Mouse (Mus musculus) heart, embryonic 12.5 days (tissue): ENCODE measurements at regions not wholly inside any gene's neighbourhood (a gene's known extent, or its start where the extent isn't known, plus 50 kb on each side); places are given as distances from the start of the nearest gene placed in this dataset.

Experiments used
- ATAC-seq: fragments of 200-750 bp; cut with Nextera tagmentation; 2 replicates; pipeline ENCODE4 v1.8.0; 2017; ENCODE audit warnings: moderate TSS enrichment, moderate library complexity; ENCODE audit not compliant: insufficient number of reproducible peaks, low FRiP score
- H3K27ac ChIP-seq: fragments of 300-500 bp; sonication (generic); 2 replicates; pipeline ENCODE4 v1.5.1; 2016; ENCODE audit warnings: mild to moderate bottlenecking, moderate library complexity; ENCODE audit not compliant: poor library complexity, severe bottlenecking
- H3K27me3 ChIP-seq: fragments of 300-500 bp; sonication (generic); replicated peaks from 2 replicates; pipeline ENCODE4 v1.6.1; 2016; ENCODE audit warnings: mild to moderate bottlenecking, moderate library complexity
- H3K36me3 ChIP-seq: fragments of 300-500 bp; sonication (generic); 2 replicates; pipeline ENCODE4 v1.6.1; 2016; ENCODE audit warnings: mild to moderate bottlenecking, moderate library complexity
- H3K4me1 ChIP-seq: fragments of 300-500 bp; sonication (generic); replicated peaks from 2 replicates; pipeline ENCODE4 v1.6.1; 2016; ENCODE audit warnings: mild to moderate bottlenecking
- H3K4me2 ChIP-seq: fragments of 300-500 bp; sonication (generic); 2 replicates; pipeline ENCODE4 v1.6.1; 2016; ENCODE audit warnings: mild to moderate bottlenecking, moderate library complexity
- H3K4me3 ChIP-seq: fragments of 300-500 bp; sonication (generic); 2 replicates; pipeline ENCODE4 v1.5.1; 2016; ENCODE audit warnings: mild to moderate bottlenecking
- H3K9ac ChIP-seq: fragments of 300-500 bp; sonication (generic); 2 replicates; pipeline ENCODE4 v1.6.1; 2016; ENCODE audit warnings: mild to moderate bottlenecking, moderate library complexity
- H3K9me3 ChIP-seq: fragments of 300-500 bp; sonication (generic); replicated peaks from 2 replicates; pipeline ENCODE4 v1.6.1; 2016; ENCODE audit warnings: mild to moderate bottlenecking, moderate library complexity
- WGBS: fragments of 180-500 bp; shearing (Covaris S2); methylation state at CpG from one replicate; pipeline ENCODE4 v1.1.7; 2016; 5-methylcytosine and 5-hydroxymethylcytosine counted together

DNA sequence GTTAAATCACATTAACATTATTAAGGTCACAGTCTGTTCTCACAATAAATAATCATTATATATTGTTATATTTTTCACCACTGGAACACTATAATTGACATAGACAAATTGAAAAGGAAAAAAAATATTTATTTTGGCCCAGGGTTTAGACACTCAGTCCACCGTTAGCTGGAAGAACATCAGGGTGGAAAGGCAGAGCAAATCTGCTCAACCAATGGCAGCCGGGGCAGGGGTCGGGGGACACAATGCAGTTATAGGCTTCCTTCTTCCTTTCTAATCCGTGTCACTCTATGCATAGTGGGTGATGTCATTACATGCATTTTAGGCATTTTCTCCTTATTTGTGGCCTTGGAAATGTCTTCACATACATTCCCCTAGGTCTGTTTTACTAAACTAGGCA lies 552.8 kb upstream of the Tenm3 start:
- ATAC-seq: no peak
- no peak overlapping the region for H3K27ac ChIP-seq
- 65% methylated on average over 4 of the region's 4 CpGs for WGBS
- no peak overlapping the region for H3K4me3 ChIP-seq
- no peak overlapping the region for H3K9ac ChIP-seq
- H3K9me3 ChIP-seq: no peaks in the 10 kb centered on the region
- no peak overlapping the region for H3K4me2 ChIP-seq
- no peaks in the 10 kb centered on the region for H3K4me1 ChIP-seq
- H3K36me3 ChIP-seq: no peaks in the 10 kb centered on the region
- H3K27me3 ChIP-seq: no peaks in the 10 kb centered on the region

DNA sequence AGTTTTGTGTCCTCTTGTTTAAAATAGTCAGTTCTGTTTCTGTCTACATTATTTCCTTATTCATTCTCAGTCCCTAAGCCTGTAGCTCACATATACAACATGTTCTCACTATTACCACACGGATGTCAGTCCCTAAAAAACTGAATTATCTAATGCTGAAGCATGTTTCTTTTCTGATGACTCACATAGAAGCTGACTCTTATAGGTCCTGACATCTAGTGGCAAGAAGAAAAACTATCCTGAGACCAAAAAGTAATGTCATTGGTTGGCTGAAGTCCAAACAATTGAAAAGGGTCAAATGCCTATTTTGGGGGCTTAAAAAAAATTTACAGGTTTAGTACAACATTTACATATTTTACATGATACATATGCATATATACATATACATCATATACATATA lies 551.3 kb upstream of the Tenm3 start:
- Histone ChIP-seq H3K4me1 (no peaks in the 10 kb centered on the region), H3K27ac (no peak overlapping the region), H3K4me3 (no peak overlapping the region), H3K4me2 (no peak overlapping the region), H3K27me3 (no peaks in the 10 kb centered on the region), H3K9ac (no peak overlapping the region), H3K9me3 (no peaks in the 10 kb centered on the region), H3K36me3 (no peaks in the 10 kb centered on the region)
- no peak for ATAC-seq
- 27% methylated on average over 1 of the region's 1 CpGs for WGBS

DNA sequence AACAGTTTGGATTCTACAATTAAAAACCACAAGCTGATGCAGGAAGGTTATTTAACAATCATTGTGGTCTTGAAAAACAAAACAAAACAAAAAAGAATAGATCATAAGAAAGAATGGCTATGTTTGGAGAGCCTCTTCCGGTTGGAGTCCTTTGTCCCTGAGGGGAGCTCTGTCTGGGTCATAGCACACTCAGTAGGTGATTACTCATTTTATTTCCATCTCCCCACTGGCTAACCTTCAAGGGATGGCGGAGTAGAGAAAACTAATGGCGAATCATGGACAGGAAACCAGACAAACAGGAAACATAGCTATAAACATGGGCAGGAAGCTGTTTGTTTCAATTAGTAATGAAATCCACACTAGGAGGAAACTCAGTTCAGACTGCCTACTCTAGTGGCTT lies 545.8 kb upstream of the Tenm3 start:
- Histone ChIP-seq H3K4me3 (no peak overlapping the region), H3K9ac (no peak overlapping the region), H3K4me1 (no peaks in the 10 kb centered on the region), H3K9me3 (no peaks in the 10 kb centered on the region), H3K27me3 (no peaks in the 10 kb centered on the region), H3K4me2 (no peak overlapping the region), H3K27ac (no peak overlapping the region), H3K36me3 (no peaks in the 10 kb centered on the region)
- ATAC-seq: no peak
- WGBS: 67% methylated on average over 3 of the region's 3 CpGs

DNA sequence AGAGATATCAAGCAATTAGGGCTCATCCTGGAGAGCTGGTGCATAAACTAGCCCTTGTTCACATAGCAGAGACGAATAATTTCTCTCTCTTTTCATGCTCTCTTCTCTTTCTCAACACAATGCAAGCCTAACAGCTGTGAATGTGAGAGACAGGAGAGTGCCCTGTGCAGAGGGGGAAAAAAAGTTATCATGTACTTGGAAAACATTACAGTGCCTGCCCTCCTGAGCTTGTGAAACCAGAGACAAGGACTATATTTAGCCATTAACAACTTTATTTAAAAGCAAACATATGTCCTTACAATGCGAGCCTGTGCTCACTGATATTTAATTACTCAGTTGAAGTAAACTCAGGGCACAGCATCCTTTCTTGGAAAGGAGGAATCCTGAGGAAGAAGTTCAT lies 543.8 kb upstream of the Tenm3 start:
- H3K9ac ChIP-seq: no peak overlapping the region
- no peak for ATAC-seq
- WGBS: 43% methylated on average over 2 of the region's 2 CpGs
- H3K4me2 ChIP-seq: no peak overlapping the region
- no peak overlapping the region for H3K4me3 ChIP-seq
- H3K27ac ChIP-seq: no peak overlapping the region; the same call in 1 of the 2 replicates
- H3K9me3 ChIP-seq: no peaks in the 10 kb centered on the region
- H3K4me1 ChIP-seq: no peaks in the 10 kb centered on the region
- no peaks in the 10 kb centered on the region for H3K36me3 ChIP-seq
- H3K27me3 ChIP-seq: no peaks in the 10 kb centered on the region

DNA sequence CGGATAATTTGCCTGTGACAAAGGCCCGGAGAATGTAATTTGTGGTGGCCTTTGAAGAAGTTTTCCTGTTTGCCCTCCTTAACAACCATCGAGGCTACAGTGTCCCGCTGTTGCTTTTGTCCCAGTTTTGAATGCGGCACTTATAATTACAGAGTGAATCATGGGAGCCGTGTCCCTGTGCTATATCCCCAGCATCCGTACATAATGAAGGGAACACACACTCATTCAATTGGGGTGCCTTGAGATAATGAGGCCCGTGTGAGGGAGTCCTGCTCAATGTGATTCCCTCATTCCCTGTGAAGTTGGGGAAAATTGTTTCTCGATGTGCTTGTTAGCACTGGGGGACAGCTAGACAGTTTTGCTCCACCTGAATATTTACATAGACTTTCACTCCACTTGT lies 528.9 kb upstream of the Tenm3 start:
- no peak overlapping the region for H3K4me3 ChIP-seq
- H3K4me1 ChIP-seq: no peaks in the 10 kb centered on the region
- H3K36me3 ChIP-seq: no peaks in the 10 kb centered on the region
- H3K27me3 ChIP-seq: no peaks in the 10 kb centered on the region
- no peak overlapping the region for H3K9ac ChIP-seq
- no peak overlapping the region for H3K27ac ChIP-seq
- H3K9me3 ChIP-seq: no peaks in the 10 kb centered on the region
- no peak overlapping the region for H3K4me2 ChIP-seq
- WGBS: 84% methylated on average over 9 of the region's 9 CpGs
- ATAC-seq: no peak

DNA sequence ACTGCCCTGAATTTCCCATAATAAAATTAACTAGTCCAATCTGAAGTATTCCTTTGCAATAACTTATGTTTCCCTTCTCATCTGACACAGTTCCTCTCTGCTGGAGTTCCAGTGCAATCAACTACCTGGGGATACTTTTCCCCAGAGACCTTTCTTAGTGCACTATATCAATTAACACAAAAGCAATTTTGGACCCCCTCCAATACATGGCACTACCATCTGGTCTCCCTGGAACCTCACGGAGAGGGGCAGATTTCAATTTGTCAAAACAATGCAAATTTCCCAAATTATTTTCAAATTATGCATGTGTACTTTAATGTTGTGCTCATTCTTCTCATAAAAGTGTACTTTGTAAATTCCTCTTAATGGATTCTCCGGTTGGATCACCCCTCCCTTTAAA lies 518.9 kb upstream of the Tenm3 start:
- Histone ChIP-seq H3K4me1 (no peaks in the 10 kb centered on the region), H3K9ac (no peak overlapping the region), H3K4me3 (no peak overlapping the region), H3K27me3 (no peaks in the 10 kb centered on the region), H3K9me3 (no peaks in the 10 kb centered on the region), H3K4me2 (no peak overlapping the region), H3K36me3 (no peaks in the 10 kb centered on the region), H3K27ac (no peak overlapping the region)
- 87% methylated on average over 2 of the region's 2 CpGs for WGBS
- ATAC-seq: no peak

DNA sequence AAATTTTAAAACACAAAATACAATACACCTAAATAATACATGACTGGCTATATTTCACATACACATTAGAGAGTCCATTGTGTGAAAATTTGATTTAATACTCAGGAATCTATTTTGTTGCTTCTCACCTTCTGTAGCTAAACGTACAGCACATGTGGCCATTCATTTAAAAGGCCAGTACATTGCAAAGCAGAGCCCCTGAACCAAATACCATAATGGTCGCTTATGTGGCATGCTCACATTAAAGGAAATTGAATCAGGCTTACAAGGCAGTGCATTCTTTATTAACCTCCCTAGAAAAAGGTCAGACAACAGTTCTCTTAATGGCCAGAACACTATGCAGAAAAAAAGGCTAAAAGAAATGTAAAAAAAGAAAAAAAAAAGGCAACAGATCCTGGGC lies 517.7 kb upstream of the Tenm3 start:
- no peak overlapping the region for H3K4me2 ChIP-seq
- ATAC-seq: no peak
- no peak overlapping the region for H3K27ac ChIP-seq
- no peaks in the 10 kb centered on the region for H3K36me3 ChIP-seq
- no peaks in the 10 kb centered on the region for H3K9me3 ChIP-seq
- H3K4me1 ChIP-seq: no peaks in the 10 kb centered on the region
- H3K9ac ChIP-seq: no peak overlapping the region
- no peaks in the 10 kb centered on the region for H3K27me3 ChIP-seq
- no peak overlapping the region for H3K4me3 ChIP-seq
- 76% methylated on average over 2 of the region's 2 CpGs for WGBS

DNA sequence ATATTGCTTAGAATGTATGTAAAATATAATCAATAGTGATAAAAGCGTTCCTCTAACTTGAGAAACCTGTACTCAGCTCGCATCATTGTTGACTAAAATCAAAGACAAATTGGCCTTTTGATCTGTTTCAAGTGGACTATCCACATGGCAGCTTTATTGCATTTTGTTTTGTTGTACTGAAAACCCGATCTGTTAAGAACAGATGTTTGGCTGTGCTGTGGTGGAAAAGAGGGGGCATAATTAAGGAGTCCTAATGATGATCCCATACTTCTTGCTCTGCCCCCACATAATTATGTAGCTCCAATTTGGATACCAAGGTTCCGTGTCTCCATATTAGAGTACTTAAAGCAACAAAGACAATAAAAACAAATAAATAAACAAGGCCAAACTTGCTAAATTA lies 516.4 kb upstream of the Tenm3 start:
- Histone ChIP-seq H3K4me3 (no peak overlapping the region), H3K9ac (no peak overlapping the region)
- ATAC-seq: no peak

DNA sequence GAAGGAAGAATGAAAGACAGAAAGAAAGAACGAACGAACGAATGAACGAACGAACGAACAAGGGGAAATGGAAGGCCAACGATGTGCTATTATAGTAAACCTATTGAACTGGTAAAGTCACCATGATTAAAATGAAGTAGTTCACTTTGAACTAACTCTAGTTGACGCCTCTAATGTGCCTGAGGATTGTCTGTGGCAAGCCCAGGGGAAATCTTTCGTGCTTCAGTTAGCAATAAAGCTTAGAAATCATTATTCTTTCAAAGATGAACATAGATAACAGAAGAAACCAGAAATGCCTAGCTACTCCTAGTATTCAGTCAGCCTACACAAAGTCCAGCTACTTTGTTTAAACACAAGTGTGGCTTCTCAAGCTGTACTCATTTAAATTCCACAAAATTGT lies 515.9 kb upstream of the Tenm3 start:
- Histone ChIP-seq H3K4me1 (no peaks in the 10 kb centered on the region), H3K27me3 (no peaks in the 10 kb centered on the region), H3K9me3 (peaks cover 4% of the 10 kb centered on the region; the same call in 1 of the 2 replicates), H3K27ac (no peak overlapping the region), H3K4me2 (no peak overlapping the region), H3K9ac (no peak overlapping the region), H3K4me3 (no peak overlapping the region), H3K36me3 (no peaks in the 10 kb centered on the region)
- 87% methylated on average over 9 of the region's 9 CpGs for WGBS
- no peak for ATAC-seq

More for the DNA sequence above, 516.4 kb upstream of the Tenm3 start:
- H3K27me3 ChIP-seq: no peaks in the 10 kb centered on the region
- no peak overlapping the region for H3K4me2 ChIP-seq
- H3K36me3 ChIP-seq: no peaks in the 10 kb centered on the region
- no peak overlapping the region for H3K27ac ChIP-seq
- no peaks in the 10 kb centered on the region for H3K4me1 ChIP-seq
- H3K9me3 ChIP-seq: peaks cover 3% of the 10 kb centered on the region; the same call in 1 of the 2 replicates
- WGBS: 81% methylated on average over 4 of the region's 4 CpGs

DNA sequence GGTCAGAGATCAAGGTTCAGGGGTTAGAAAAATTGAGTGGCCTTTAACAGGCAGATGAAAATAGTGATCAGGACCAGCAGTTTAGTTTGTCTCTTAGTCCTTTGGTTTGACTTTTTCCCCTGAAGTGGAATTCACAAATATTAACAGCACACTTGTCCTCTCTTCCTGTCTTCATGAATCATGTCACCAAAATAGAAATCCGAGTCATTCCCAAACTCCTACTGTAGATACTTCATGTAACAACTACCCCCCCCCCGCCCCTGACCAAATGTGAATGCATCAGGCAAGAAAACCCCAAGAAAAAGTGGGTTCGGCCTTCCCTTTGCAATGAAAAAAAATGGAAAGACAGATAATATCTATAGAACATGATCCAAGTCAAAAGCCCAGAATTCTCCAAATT lies 504.9 kb upstream of the Tenm3 start:
- WGBS: 70% methylated on average over 3 of the region's 3 CpGs
- Histone ChIP-seq H3K27ac (no peak overlapping the region), H3K9me3 (peaks cover 3% of the 10 kb centered on the region; the same call in 1 of the 2 replicates), H3K4me2 (no peak overlapping the region), H3K36me3 (no peaks in the 10 kb centered on the region), H3K9ac (no peak overlapping the region), H3K27me3 (no peaks in the 10 kb centered on the region), H3K4me1 (peaks cover 12% of the 10 kb centered on the region), H3K4me3 (no peak overlapping the region)
- no peak for ATAC-seq

DNA sequence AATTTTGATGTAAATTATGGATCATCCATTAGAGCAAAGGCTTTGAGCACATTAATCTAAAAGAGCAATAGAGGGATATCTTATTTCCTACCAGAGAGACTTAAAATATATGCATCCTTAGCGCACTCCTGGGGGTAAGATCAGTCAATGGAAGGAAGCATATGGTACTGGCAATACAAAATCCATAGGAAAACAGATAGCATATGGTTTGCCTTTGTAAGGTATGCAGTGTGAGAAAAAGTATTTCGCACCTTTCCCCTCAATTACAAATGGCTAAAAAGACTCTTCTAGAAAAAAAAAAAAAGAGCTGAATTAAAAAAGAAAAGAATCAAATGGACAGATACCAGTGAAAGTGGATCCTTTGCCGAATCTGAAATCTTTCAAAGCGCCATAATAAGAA lies 495.0 kb upstream of the Tenm3 start:
- ATAC-seq: no peak
- Histone ChIP-seq H3K4me3 (no peak overlapping the region), H3K27me3 (no peaks in the 10 kb centered on the region), H3K4me2 (no peak overlapping the region), H3K36me3 (no peaks in the 10 kb centered on the region), H3K9ac (no peak overlapping the region), H3K4me1 (no peaks in the 10 kb centered on the region), H3K9me3 (0 out of 2 replicates have a peak, but pooled peaks cover 2% of the 10 kb centered on the region), H3K27ac (no peak overlapping the region)
- 84% methylated on average over 4 of the region's 4 CpGs for WGBS

DNA sequence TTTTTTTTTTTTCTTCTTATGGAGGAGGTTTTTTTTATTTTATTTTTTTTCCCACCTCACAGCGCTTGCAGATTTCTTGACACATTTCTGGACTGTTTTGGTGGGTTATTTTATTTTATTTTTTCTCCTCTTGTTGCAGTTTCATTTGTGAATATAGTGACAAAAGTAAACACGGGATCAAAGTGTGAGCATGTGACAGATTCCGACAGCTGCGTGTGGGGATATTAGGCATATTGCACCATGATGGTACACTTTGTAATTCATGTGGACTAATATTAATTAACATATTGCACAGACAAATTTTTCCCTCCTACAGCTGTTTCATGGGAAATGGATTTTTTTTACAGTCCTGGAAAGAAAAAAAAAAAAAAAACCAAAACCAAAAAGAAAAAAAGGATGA lies 483.2 kb upstream of the Tenm3 start:
- Histone ChIP-seq H3K27me3 (no peaks in the 10 kb centered on the region), H3K9me3 (no peaks in the 10 kb centered on the region), H3K9ac (no peak overlapping the region), H3K4me1 (no peaks in the 10 kb centered on the region), H3K27ac (no peak overlapping the region), H3K36me3 (no peaks in the 10 kb centered on the region), H3K4me2 (no peak overlapping the region), H3K4me3 (no peak overlapping the region)
- ATAC-seq: no peak
- 88% methylated on average over 4 of the region's 4 CpGs for WGBS
